Mouse (Mus musculus) stomach, postnatal 0 days (tissue): Measurements from ENCODE around the gene Gm11937.
A peak's percentile ranks its signal among the peaks of the same experiment; 100 is the strongest.

Source experiments
- CTCF ChIP-seq: IDR thresholded peaks from 2 replicates; pipeline ENCODE4 v1.5.1; 2016; ENCODE audit warnings: antibody characterized with exemption, low read depth, mild to moderate bottlenecking, moderate library complexity
- EP300 ChIP-seq: optimal IDR thresholded peaks from 2 replicates; pipeline ENCODE3; 2016; ENCODE audit warnings: antibody characterized with exemption

GRCm38 (mm10) chr11:99574106-99574505 is 35.9 kb downstream of the Gm11937 start:
- peak; percentile 95 for TF ChIP-seq CTCF
- no peak for TF ChIP-seq EP300
